Mouse (Mus musculus) induced T-regulatory cell, adult 2 months (primary cell): ENCODE results near the gene Slc47a2.

Source experiments
- DNase-seq: peaks from one replicate; pipeline ENCODE4 v3.0.0-alpha.2; 2012; ENCODE audit warnings: low read depth

Slc47a2 gene

DNA sequence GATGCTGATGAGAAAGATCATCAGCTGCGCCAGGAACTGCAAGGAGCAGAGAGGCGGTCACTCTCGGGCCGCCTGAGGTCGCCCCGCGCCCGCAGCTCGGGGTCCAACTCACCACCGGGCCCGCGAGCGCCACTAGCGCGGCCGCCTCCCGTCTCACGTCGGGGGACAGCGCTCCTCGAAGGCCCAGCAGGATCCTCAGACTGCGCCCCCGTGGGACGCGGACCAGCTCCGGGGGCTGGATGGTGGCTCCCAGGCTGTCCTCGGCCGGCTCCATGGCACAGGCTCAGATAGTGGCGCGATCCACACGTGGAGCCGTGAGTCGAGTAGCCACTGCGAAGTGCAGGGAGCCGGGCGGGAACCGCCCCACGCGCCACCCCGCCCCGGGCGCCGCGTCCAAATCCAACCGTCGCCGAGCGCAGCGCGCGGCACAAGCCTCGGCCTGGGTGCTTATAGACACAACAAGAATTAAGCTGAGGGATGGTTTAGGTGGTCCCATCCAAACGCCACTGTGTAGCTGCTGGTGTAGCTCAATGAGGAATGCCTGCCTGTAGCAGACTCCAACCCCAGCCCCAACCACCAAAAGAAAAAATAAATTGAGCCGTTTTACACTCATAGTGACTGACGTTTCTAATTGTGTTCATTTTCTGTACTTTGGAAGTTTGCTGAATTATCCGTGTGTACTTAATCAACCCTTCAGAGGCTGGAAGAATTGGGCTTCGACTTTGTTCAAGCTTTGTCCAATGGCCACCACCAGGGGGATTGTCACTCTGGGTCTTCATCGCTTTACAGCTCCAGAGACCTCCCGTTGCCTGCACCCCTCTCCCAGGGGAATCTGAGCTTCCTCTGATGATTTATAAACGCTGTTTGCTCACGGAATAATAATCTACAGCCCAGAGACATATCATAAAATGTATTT, at the start of gene Slc47a2:
Slc47a2 (minus strand) TSS at position 356 of the 916 bp plus-strand sequence.
- peak; percentile 18 for DNase-seq

DNA sequence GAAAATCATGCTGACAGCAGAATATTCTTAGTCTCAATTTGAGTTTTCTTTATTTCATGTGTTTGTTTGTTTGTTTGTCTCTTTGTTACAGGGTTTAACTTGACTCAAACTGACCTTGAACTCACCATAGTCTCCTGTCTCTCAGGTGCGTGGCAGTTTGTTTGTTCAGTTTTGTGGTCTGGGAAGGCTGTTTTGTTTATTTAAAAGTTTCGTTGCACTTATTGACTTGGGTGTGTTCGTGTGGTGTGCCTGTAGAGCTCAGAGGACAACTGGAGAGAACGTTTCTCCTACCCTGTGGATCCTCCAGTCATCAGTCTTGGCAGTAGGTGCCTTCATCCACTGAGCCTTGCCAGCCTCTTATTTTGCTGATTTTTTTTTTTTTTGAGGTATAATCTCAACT, 46.3 kb upstream of the Slc47a2 start:
- DNase-seq = no peak

DNA sequence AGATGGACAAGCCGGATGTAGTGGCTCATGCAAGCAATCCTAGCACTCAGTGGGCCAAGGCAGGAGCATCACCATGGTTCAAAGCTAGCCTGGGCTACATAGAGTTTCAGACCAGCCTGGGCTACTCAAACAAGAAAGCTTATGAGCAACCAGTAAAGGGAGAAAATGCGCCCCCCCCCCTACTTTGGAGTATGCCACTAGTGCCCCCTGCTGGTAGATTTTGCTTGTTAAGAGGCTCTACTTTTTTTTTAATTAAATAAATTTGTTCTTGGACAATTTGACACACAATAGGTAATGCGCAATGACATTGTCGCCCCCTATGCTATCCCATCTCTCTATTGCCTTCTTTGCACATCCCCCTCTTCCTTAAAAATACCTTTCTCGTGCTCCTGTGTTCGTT, 45.4 kb upstream of the Slc47a2 start:
- DNase-seq = peak; percentile 71

DNA sequence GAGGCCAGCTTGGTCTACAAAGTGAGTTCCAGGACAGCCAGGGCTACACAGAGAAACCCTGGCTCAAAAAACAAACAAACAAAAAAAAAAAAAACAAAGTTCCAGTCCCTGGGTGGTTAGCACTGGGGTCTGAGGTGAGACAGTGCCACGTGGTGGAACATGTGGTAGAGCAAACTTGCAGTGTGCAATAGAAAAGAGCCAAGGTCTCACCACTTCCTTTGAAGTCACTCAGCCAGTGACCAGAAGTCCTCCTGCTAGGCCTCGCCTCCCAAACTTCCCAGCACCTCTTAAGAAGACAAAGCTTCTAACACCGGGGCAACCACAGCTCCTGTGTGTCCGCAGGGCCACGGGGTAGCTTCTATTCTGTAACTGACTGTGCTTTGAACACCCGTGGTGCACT, 44.6 kb upstream of the Slc47a2 start:
- peak; percentile 29 for DNase-seq

DNA sequence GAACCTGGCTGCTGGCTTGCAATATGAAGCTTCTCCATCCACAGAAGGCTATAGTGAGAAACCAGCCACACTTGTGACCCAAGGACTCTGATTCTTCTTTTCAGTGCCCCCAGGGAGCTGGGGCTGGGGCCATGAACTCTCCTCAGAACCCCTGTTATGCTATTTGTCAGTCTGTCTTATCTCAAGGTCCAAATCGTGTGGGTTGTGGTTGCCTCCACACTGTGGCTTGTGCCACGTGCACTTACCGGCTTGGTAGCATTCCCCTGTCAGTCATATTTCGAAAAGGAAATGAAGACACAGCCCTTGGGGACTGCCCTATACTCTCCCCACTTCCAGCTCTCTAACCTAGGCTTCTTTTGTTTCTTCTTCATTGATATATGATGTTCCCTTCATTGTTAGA, 43.1 kb upstream of the Slc47a2 start:
- peak; percentile 29 for DNase-seq

DNA sequence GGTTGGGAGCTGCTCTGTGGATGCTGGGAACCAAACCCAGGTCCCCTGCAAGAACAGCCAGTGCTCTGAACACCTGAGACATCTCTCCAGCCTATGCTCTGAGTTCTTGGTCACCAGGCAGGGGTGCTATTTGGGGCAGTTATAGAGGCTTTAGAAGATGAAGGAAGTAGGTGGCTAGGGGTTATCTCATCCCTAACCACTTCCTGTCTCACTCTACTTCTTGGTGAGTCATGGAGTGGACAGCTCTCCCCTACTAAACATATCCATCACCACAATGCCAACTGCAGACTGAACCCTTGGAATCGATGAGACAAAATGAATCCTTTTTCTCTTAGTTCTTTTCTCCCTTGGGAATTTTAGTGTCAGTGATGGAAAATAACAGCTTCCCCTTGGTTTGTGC, 38.6 kb upstream of the Slc47a2 start:
- DNase-seq = no peak

DNA sequence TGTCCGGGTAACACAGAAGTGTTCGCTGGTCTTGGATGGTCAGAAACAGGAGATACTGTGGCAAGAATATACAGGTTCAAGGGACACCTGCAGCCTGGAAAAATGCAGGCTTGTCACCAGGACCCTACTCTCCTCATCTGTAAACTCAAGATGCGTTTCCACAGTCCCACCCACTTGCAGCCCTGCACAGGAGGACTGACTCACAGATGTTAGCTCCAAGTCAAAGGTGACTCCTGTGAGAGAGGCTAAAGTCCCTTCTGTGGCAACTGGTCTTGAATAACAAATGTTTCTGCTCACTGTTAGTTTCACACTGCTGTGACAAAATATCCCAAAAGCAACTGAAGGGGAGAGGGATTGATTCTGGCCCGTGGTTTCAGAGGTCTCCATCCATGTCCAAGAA, 36.0 kb upstream of the Slc47a2 start:
- DNase-seq = no peak

DNA sequence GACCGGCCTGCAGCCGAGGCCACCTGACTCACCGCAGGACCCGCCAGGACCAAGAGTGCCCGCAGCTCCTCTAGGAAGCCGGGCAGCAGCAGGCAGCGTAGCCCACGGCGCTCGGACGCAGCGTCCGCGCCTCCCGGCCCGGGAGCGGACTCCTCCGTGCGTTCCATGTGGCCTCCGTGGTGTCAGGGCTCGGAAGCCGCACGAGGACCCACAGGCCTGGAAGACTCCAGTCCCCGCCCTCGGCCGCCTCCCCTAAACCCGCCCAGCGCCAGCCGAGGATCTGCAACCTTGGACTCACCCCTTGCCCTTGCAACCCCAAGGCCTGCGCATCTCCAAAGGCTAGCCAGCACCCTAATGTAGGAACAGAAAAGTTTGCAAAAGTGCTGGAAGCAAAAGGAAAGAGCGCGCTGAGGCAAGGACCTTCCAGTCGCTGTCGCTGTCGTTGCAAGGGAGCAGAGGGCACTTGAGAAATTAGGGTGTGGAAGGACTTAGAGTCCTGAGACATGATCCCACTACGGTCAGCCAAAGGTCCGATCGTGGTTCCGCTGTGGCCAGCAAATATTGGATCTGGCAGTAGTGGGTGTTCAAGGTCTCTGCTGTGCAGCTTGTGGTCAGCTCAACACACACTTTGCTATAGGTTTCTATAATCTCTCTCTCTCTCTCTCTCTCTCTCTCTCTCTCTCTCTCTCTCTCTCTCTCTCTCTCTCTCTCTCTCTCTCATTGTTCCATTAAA, 35.4 kb upstream of the Slc47a2 start, which contains the start of gene Slc47a1:
Slc47a1 (minus strand) TSS at position 465 of the 733 bp plus-strand sequence.
- no peak for DNase-seq

DNA sequence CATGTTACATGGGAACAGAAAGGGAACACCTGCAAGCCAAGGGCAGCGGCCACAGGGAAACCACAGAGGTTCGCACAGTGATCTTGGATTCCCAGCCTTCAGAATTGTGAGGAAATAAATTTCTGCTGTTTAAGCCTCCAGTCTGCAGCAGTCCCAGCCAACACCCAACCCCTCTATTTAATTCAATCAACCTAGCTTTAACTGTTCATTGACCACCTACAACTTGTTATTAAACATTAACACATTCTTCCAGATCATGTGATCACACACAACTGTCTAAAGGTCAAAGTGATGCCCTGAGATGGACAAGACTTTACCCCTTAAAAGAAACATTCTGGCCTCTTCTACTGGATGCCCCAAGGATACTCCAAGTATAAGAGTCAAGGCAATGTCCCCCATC, 26.0 kb upstream of the Slc47a2 start:
- DNase-seq = no peak

DNA sequence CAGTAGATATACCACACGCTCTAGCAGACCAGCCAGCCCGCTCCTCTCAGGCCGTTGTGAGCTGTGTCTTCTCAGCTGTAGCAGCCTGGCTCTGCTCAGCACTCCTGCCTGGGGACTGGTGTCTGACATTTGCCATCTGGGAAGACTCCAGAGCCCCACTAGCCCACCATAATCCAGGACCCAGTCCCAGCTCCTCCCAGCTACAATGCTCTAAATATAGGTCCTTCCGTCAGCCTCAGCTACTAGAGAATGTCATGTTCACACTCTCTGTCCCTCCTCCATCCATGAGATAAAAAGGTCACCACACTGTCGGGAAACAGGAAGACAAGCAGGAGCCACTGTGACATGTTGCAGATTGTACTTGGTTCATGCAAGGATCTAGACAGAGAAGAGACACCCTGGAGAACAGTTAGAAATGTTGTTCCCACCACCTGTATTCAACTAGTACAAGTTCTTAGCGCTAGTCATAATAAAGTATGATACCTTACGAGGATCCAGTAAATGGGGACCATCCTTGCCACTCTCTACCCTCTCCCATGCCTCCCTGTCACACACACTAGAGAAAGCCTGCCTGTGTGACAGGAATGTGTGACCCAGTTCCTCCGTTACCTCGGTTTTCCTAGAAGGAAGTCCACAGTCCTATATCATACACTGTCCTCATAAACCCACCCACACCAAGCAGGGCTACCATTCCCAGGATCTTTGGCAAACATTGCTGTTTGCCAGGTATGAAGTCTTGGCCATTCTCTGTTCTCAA, 24.0 kb upstream of the Slc47a2 start:
- no peak for DNase-seq

DNA sequence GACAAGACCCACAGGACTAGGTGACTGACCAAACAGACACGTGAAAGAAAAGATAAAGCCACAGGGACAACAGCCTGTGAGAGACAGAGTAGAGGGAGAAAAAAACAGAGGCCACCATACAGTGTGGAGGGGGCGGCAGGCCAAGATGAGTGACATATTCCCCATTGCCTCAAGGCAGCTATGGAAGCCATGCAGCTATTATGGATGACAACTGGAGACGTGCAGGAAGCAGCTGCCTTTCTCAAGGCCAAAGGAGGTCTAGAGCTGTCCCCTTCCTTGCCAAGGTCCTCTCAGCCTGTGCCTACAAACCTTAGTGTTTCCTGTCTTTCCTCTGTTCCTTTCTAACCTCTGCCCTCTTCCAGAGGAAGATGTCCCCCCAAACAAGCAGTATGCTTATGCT, 23.3 kb upstream of the Slc47a2 start:
- DNase-seq = no peak

DNA sequence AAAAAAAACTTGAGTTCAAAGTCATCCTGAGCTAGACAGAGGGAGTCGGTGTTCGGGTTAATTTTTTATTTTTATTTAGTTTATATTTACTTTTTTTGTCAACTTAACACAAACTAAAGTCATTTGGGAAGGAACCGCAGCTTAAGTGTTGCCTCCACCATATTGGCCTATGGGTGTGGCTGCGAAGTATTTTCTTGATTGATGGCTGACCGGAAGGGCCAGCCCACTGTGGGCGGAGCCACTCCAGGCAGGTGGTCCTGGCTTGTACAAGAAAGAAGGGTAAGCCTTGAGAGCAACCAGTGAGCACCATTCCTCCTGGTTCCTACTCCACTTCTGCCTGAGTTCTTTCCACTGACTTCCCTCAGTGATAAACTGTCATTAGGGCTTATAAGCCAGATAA, 21.4 kb upstream of the Slc47a2 start:
- no peak for DNase-seq

DNA sequence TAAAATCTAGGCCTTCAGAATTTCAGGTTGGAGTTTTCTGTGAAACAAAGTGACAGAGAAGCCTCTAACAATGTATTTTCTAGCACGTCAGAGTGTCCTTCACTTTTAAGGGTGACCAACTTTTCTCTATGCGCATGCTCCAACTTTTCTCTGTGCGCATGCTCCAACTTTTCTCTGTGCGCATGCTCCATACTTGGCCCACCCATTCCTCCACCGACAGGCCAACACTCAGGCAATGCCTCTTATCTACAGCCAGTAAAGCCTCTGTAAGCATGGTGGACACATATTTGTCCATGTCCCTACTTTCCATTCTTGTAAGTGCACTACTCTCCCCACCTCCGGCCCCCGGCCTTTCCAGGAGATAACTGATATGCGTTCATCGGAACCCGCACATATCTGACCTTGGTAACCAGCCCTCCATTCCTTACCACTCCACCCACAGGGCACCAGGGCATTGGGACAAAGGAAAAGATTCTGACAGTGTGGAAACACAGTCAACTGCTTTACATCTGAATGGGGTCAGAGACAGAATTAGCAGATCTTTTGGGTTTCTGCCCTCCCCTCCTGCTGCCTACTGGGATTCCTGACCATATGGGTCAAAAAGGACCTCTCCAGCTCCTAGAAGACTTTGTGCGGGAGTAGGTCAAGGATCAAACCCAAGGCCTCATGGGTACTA, 19.0 kb upstream of the Slc47a2 start:
- no peak for DNase-seq

DNA sequence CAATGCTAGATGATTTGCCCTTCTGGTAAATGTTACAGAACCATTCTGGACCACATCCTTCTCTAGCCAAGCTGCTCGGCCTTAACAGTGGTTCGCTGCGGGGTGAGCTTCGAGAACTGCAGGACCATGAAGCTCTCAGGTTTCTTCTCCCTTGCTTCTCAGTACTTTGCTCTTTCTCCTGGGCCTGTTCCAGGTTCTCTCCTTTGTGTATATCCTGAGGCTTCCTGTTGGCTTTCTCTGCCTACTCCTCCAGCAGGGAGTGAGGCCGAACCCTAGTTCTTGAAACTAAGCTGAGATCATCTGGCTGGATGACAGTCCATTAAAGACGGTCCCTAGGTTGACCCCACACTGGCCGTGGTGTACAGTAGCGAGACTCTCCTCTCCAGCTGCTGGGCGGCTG, 13.9 kb upstream of the Slc47a2 start:
- DNase-seq = no peak

DNA sequence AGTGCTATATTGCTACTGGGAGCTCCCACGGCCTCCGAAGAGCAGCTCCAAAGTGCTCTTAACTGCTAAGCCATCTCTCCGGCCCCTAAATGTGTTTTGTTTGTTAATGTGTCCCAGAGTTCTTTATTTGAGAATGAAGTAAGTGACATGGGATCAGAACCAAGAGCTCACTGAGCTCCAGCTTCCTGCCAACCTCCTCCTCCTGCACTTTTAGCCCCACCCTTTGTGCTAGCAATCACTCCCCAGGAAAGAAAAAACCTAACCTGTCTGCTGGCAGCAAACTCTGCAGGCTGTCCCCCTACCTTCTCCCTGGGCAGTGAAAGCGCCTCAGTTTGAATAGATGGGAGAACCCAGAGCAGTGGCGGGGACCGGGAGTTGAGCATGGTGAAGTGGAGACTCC, 13.5 kb upstream of the Slc47a2 start:
- DNase-seq = no peak

DNA sequence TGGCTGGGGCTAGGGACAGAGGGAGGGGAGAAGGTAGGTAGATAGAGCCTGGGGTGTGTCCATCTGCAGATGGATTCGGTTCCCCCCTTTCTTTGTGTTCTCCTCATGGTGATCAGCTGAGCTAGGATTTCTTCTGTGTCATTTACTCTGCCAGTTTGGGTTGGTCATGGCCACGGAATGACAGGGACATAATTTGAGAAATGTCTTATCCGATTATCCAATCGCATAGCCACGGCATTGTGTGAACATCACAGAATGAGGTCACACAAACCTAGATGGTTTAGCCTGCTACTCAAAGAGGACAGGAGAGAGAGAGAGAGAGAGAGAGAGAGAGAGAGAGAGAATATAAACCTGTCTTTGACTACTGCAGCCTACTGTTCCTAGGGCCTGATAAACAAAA, 12.7 kb upstream of the Slc47a2 start:
- DNase-seq = no peak

DNA sequence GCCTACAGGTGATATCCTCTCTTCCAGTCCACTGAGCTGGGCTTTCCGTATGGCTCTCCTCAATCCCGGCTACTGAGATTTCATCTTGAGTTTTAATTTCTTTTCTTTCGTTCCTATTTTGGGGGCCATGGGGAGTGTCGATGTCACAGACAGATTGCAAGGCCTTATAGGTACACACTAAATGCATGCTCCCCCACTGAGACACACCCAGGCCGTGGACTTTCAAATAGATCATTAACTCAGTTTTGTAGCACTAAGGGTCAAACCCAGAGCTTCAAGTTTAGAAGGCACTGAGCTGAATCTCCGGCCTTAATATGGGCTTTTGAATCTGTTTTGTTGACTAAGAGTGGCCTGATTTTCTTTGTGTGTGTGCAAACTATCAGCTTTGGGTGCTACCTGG, 11.7 kb upstream of the Slc47a2 start:
- no peak for DNase-seq

DNA sequence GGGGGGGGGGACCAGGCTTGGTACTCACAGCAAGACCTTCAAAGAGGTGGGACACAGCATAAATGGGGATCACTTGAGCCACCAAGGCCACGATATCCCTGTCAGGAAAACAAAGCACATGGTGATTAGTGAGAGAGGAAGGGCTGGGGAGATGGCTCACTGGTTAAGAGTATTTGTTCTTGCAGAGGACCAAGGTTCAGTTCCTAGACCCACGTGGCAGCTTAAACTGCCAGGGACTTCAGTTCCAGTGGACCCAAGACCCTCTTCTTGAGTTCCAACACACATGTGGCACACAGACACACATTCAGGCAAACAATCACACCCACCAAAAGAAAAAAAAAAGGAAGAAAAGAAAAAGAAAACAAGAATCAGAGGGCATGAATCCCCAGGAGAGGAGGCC, 10.4 kb upstream of the Slc47a2 start:
- no peak for DNase-seq

DNA sequence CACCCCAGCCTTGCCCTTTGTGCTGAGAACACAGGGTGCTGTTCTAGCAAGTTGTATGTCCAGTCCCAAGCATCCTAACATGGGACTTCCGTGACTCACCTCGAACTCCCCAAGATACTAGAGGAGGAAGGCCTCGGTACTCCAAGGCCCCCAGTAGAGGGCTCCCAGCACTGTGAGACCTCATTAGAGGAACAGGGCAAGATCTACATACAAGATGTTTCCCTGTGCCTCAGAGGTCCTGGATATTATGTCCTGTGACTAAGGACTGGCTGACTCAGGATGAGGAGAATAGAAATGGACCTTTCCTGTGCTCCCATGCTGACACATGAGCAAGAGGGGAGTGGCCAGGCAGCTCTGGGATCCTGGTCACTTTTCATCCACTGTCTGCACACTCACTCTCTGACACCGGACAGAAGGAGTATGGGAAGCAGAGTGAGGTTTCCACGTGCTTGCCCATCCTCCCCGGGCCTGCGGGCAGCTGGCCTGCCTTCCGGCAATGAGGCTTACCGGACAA, 9.5 kb upstream of the Slc47a2 start:
- no peak for DNase-seq

DNA sequence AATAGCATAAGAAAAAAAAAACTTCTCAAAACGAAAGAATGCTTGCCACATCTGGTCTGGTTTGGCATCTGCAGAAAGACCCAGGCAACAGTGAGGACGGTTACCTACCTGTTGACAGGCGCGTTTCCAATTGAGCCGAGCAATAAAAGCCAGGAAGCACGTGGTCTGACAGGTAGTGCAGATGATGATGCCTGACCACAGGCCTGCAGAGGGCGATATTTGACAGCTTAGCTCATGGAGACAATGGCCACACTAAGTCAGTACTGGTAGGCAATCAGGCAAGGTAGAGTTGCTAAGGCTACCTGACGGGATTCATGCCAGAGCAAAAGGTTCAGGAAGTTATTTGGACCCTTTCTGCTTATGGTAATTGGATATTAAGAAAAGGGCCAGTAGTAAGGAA, 6.7 kb upstream of the Slc47a2 start:
- DNase-seq = peak; percentile 87

DNA sequence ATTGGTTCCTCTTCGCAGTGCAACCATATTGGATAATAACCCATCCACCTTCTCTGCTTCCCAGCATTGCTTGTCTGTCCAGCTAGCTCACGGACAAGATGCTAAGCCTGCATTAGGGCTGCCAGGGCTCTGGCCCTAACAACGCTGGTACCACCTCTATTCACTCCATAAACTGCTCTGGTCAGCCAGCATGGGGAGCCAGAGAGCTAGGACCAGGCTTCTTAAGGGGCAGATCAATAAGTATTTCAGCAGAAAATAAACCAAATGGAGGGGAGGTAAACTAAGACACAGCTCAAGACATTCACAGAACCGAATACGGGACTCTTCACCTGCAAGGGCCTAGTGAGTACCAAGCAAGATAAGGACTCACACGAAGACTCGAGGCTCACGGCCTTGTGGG, 3.5 kb upstream of the Slc47a2 start:
- no peak for DNase-seq

DNA sequence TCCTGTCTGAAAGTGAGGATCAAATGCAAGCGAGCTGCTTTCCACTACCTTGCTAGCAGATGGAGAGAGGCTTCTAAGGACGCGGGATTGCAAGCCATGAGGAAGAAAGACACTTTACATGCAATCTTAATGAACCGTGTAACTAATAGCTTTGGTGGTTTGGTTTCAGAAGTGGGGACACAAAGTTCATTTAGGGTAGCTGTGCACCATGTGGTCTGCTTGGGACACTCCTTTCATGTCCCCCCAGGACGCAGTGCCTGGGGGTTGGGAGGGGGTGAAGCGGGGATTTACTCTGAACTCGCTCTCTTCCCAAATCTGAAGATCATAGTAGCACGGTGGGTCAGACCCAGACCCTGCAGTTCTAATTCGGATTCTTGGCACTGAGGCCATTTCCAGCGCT, 689 bp downstream of the Slc47a2 start:
- no peak for DNase-seq
